Mouse (Mus musculus) CH12.LX (cell line): Measurements from ENCODE around the gene Tlr9.

Experiments used
- CHD1 ChIP-seq: IDR thresholded peaks from 2 replicates; pipeline ENCODE4 v1.6.1; 2012; ENCODE audit warnings: low read depth, low read length, improper control_type of control experiment, inconsistent platforms
- CHD2 ChIP-seq: IDR thresholded peaks from 2 replicates; pipeline ENCODE4 v1.6.1; 2011; ENCODE audit warnings: low read length, improper control_type of control experiment
- CTCF ChIP-seq, 2 experiments: IDR thresholded peaks in 1 of 2; conservative IDR thresholded peaks in 1 of 2; 2 replicates each; pipeline ENCODE4 v1.5.1; 2011 to 2012; ENCODE audit warnings: low read depth in 2 of 2, low read length in 2 of 2, improper control_type of control experiment in 1 of 2, inconsistent platforms in 1 of 2, mild to moderate bottlenecking in 1 of 2, moderate library complexity in 1 of 2
- EP300 ChIP-seq: IDR thresholded peaks from 2 replicates; pipeline ENCODE4 v1.6.1; 2011; ENCODE audit warnings: low read length, improper control_type of control experiment
- ETS1 ChIP-seq: conservative IDR thresholded peaks from 2 replicates; pipeline ENCODE4 v1.6.1; 2012; ENCODE audit warnings: low read depth, mild to moderate bottlenecking, inconsistent platforms, low read length, improper control_type of control experiment, moderate library complexity
- MAZ ChIP-seq: IDR thresholded peaks from 2 replicates; pipeline ENCODE4 v1.6.1; 2012; ENCODE audit warnings: low read depth, mild to moderate bottlenecking, inconsistent platforms, low read length, improper control_type of control experiment, moderate library complexity
- POLR2A ChIP-seq: IDR thresholded peaks from 2 replicates; pipeline ENCODE4 v1.6.1; 2011; ENCODE audit warnings: low read depth, mild to moderate bottlenecking, improper control_type of control experiment, low read length
- POLR2AphosphoS2 ChIP-seq: IDR thresholded peaks from 2 replicates; pipeline ENCODE4 v1.6.1; 2011; ENCODE audit warnings: low read depth, low read length, improper control_type of control experiment
- USF1 ChIP-seq: IDR thresholded peaks from 2 replicates; pipeline ENCODE4 v1.6.1; 2014; ENCODE audit warnings: low read depth, mild to moderate bottlenecking, inconsistent platforms, low read length, improper control_type of control experiment
- ZC3H11A ChIP-seq: IDR thresholded peaks from 2 replicates; pipeline ENCODE4 v1.6.1; 2012; ENCODE audit warnings: low read depth, mild to moderate bottlenecking, inconsistent platforms, low read length, improper control_type of control experiment
- ZMIZ1 ChIP-seq: IDR thresholded peaks from 2 replicates; pipeline ENCODE4 v1.6.1; 2012; ENCODE audit warnings: low read depth, mild to moderate bottlenecking, inconsistent platforms, low read length, improper control_type of control experiment
- ZNF384 ChIP-seq: IDR thresholded peaks from 2 replicates; pipeline ENCODE4 v1.6.1; 2012; ENCODE audit warnings: low read depth, low read length, improper control_type of control experiment, inconsistent platforms

GRCm38 (mm10) chr9:106197732-106198131 is 24.7 kb upstream of the Tlr9 start:
- TF ChIP-seq MAZ = no peak
- no peak for TF ChIP-seq POLR2A
- TF ChIP-seq CTCF (conservative IDR thresholded peaks at IDR 0.05 in 1 of 2, IDR thresholded peaks at IDR 0.05 in 1 of 2; ENCODE audit: low read depth in 2 of 2, low read length in 2 of 2) = no peak
- TF ChIP-seq ZC3H11A = no peak
- TF ChIP-seq CHD2 = no peak
- no peak for TF ChIP-seq USF1
- TF ChIP-seq EP300 = no peak
- no peak for TF ChIP-seq ZNF384
- no peak for TF ChIP-seq ZMIZ1
- no peak for TF ChIP-seq POLR2AphosphoS2
- no peak for TF ChIP-seq ETS1
- no peak for TF ChIP-seq CHD1
